Mouse (Mus musculus): ENCODE results near the gene Cry1. TPM values are rescaled to one million over a fixed set of nuclear protein-coding genes. Genes with fewer than 3 reads are reported as not detected.

Cry1 gene
- polyA plus RNA-seq, 1 experiment from 2014 or later, result 32.0 TPM

DNA sequence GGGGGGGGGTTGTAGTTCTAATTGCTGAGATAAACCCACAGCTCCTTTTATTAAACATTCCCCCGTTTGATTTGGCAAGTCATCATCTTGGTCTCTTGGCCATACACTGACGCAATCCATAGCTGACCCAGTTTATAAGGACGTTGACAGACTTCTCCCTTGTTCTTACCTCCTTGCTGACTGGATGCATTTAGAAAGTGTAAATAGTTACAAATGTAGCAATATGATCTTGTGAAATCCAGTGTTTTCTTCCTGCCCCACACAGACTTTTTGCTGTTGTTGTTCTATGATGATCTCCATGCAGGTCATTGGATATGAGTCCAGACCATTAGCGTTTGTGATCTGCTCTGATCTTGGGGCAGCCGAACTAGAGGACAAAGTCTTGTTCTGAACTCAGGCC, 5.1 kb upstream of the Cry1 start:
- no peak overlapping the region for H3K4me3 ChIP-seq
- H3K4me2 ChIP-seq, result no peak overlapping the region
- no peaks in the 10 kb centered on the region for H3K9me3 ChIP-seq
- no peaks in the 10 kb centered on the region for H3K36me3 ChIP-seq
- H3K9ac ChIP-seq, result no peak overlapping the region
- peaks cover 6% of the 10 kb centered on the region for H3K4me1 ChIP-seq (replicated peaks)
- H3K27me3 ChIP-seq, result no peaks in the 10 kb centered on the region
- ATAC-seq (ENCODE audit: low FRiP score), result no peak
- 89% methylated on average over 5 of the region's 5 CpGs for WGBS
- H3K27ac ChIP-seq, result no peak overlapping the region

DNA sequence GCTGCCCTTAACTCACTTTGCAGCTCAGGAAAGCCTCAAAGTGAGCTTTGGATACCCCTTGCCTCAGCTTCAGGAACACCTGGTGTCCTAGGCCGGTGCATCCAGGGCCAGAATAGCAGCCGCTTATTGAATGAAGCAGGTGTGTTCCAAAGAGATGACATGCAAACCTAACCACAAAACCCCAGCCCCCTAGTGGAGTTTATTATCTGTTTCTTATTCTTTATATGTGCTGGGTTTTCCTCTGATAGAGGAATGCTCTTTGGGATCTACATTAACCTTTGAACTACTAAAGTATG, 1.6 kb upstream of the Cry1 start:
- Histone ChIP-seq H3K27ac (no peak overlapping the region), H3K9me3 (no peaks in the 10 kb centered on the region), H3K4me1 (replicated peaks) (peaks cover 21% of the 10 kb centered on the region), H3K4me3 (no peak overlapping the region), H3K27me3 (no peaks in the 10 kb centered on the region), H3K9ac (no peak overlapping the region), H3K36me3 (no peaks in the 10 kb centered on the region), H3K4me2 (peak overlapping the region; percentile 98; the same call in 1 of the 2 replicates)
- 95% methylated on average over 2 of the region's 2 CpGs for WGBS
- no peak for ATAC-seq (ENCODE audit: low FRiP score)

DNA sequence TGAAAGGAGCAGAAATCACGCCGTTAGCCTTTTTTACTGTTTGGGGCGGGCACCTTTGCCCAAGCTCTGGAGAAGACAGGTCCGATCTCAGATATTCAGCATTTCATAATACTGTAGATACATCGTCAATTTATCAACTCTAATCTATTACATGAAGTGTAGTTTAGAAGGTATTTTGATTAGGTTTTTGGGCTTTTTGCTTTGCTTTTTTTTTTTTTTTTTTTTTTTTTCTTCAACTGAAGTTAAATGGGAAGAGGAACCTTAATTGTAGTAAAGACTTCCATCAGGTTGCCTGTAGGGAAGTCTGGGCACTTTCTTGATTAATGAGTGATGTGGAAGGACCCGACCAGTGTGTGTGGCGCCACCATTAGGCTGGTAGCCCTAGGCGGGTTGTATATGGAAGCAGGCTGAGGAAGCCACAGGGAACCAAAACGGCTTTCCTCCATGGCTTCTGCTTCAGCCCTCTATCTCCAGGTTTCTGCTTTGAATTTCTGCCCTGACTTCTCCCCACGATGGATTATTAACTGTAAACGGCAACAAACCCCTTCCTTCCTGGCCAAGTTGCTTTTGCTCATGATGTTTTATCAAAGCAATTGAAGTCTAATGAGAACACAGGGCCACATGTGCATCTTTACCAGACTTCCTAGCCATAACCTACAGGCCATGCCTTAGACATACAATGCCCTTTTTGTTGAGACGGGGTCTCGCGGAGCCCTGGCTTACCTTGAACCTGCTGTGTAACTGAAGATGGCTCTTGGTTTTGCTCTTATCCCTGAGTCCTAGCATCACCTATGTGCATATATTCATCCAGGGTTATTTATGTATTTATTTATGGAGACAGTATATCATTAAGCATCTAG, 1.0 kb upstream of the Cry1 start:
- no peaks in the 10 kb centered on the region for H3K9me3 ChIP-seq
- H3K27ac ChIP-seq, result peak overlapping the region; percentile 94
- 33% methylated on average over 14 of the region's 14 CpGs for WGBS
- H3K4me2 ChIP-seq, result peak overlapping the region; percentile 98
- peak overlapping the region; percentile 92 for H3K4me3 ChIP-seq
- H3K36me3 ChIP-seq, result no peaks in the 10 kb centered on the region
- ATAC-seq (ENCODE audit: low FRiP score), result no peak
- peak overlapping the region; percentile 90 for H3K9ac ChIP-seq
- H3K4me1 ChIP-seq (replicated peaks), result peaks cover 21% of the 10 kb centered on the region
- H3K27me3 ChIP-seq, result no peaks in the 10 kb centered on the region

DNA sequence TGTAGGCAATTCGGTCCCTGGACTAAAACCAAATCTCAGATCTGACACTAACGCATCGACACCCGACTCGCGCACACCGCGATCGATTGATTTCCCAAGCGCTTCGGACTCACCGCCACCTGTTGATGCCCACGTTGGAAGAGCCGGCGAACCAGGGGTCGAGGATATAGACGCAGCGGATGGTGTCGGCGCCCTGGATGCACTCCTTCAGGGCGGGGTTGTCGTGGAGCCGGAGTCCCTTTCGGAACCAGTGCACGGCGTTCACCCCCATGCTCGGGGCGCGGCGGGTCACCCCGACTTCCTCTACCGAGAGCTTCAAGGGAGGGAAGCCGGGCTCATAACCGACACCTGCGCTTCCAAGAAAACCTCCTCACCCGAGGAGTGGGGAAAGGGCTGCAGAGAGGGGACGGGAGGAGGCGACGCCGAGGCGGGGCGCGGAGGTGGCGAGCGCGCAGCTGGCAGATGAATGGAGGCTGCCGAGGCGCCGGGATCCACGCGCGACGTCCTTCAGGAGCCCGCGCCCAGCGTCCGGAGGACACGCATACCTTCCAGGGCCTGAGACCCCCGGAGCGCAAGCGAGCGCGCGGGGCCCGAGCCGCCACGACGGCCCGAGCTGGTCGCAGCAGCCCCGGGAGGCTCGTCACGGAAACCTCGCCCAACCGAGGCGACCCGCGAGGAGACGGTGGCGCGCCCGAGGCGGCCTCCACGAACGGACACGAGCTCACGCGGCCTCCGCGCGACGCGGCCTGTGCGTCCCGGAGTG, 482 bp downstream of the Cry1 start:
- H3K4me3 ChIP-seq, result peak overlapping the region; percentile 92
- no peaks in the 10 kb centered on the region for H3K36me3 ChIP-seq
- H3K4me2 ChIP-seq, result peak overlapping the region; percentile 98
- peak overlapping the region; percentile 94 for H3K27ac ChIP-seq
- under 1% methylated on average over 85 of the region's 95 CpGs for WGBS
- H3K9ac ChIP-seq, result peak overlapping the region; percentile 90
- H3K27me3 ChIP-seq, result no peaks in the 10 kb centered on the region
- peak; percentile 59 for ATAC-seq (ENCODE audit: low FRiP score)
- H3K9me3 ChIP-seq, result no peaks in the 10 kb centered on the region
- peaks cover 21% of the 10 kb centered on the region for H3K4me1 ChIP-seq (replicated peaks)

DNA sequence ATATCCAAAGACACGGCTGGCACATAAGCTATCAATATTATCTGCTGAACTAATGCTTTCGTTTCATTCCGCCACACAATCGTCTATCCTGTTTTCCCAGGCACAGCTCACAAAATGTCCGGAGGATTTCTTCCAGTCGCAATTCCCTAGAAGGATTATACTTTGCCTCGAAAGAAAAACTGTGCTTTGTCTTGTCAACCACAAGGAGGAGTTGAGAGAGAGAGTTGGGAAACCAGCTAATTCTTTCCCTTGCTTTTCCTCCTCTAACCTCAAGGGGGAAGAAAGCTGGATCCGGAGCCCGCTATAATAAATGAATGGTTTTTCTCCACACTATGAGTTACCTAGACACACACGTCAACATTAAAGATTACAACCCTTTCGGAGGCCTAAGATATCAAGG, 1.2 kb downstream of the Cry1 start:
- H3K27me3 ChIP-seq, result no peaks in the 10 kb centered on the region
- H3K4me2 ChIP-seq, result peak overlapping the region; percentile 98
- no peak for ATAC-seq (ENCODE audit: low FRiP score)
- peak overlapping the region; percentile 92 for H3K4me3 ChIP-seq
- H3K9me3 ChIP-seq, result no peaks in the 10 kb centered on the region
- 2% methylated on average over 11 of the region's 11 CpGs for WGBS
- peaks cover 21% of the 10 kb centered on the region for H3K4me1 ChIP-seq (replicated peaks)
- H3K36me3 ChIP-seq, result no peaks in the 10 kb centered on the region
- peak overlapping the region; percentile 90 for H3K9ac ChIP-seq
- H3K27ac ChIP-seq, result peak overlapping the region; percentile 44

DNA sequence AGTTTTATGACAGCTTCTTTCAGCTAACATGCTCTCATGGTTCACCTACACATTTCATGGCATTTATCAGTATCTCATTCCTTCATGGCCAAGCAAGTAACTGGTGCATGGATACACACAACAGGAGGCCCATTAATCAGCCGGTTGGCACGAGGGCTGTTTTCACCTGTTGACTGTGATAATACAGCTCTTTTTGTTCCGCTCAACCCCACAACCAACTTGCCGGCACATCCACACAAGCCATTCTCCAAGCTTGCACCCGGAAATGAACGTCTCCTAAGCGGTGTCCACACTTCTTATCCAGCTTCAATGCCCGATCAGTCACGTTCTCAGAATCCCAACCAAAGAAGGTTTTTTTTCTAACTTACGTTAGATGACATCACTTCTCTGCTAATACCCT, 2.1 kb downstream of the Cry1 start:
- no peak for ATAC-seq (ENCODE audit: low FRiP score)
- Histone ChIP-seq H3K4me2 (peak overlapping the region; percentile 98), H3K36me3 (no peaks in the 10 kb centered on the region), H3K4me3 (peak overlapping the region; percentile 92), H3K27me3 (no peaks in the 10 kb centered on the region), H3K9me3 (no peaks in the 10 kb centered on the region), H3K27ac (no peak overlapping the region), H3K9ac (peak overlapping the region; percentile 90; the same call in 1 of the 2 replicates), H3K4me1 (replicated peaks) (peaks cover 21% of the 10 kb centered on the region)
- WGBS, result 78% methylated on average over 10 of the region's 10 CpGs

DNA sequence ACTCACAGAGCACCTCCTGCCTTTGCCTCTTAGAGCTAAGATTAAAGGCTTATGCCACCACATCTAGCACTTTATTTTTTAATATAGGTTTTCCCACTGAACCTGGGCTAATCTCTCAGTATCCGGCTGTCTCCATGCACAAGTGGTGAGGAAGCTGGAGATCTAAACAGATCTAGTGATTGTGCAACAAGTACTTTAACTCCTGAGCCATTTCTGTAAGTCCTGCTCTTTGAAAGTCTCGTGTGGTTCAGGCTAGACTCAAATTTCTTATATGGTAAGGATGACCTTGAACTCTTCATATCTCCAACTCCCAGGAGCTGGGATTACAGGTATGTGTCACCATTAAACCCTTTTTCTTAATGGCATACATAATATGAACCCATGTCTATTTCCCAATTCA, 8.2 kb downstream of the Cry1 start:
- Histone ChIP-seq H3K27me3 (no peaks in the 10 kb centered on the region), H3K36me3 (no peaks in the 10 kb centered on the region), H3K9me3 (no peaks in the 10 kb centered on the region), H3K4me2 (no peak overlapping the region), H3K4me1 (replicated peaks) (no peaks in the 10 kb centered on the region), H3K4me3 (no peak overlapping the region), H3K27ac (no peak overlapping the region), H3K9ac (no peak overlapping the region)
- ATAC-seq (ENCODE audit: low FRiP score), result no peak
- WGBS, result 75% methylated on average over 2 of the region's 2 CpGs

DNA sequence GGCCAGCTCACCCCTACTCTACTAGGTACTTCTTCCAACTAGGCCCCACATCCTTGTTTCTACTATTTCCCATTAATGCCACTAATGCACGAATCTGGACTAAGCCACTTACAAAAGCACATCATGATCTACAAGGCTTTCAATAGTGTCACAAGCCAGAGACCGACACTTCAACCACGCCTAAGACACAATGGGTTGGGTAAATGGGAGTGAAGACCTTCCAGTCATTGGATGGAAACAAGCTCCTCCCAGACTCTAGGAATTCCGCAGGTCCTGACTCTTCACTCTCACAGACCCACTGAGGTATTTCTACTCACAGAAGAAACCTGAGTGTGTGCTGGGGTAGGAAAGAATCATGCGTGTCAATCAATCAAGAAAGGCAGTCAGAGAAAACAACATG, 19.6 kb downstream of the Cry1 start:
- WGBS, result 88% methylated on average over 5 of the region's 5 CpGs
- no peak for ATAC-seq (ENCODE audit: low FRiP score)
- H3K9ac ChIP-seq, result no peak overlapping the region

DNA sequence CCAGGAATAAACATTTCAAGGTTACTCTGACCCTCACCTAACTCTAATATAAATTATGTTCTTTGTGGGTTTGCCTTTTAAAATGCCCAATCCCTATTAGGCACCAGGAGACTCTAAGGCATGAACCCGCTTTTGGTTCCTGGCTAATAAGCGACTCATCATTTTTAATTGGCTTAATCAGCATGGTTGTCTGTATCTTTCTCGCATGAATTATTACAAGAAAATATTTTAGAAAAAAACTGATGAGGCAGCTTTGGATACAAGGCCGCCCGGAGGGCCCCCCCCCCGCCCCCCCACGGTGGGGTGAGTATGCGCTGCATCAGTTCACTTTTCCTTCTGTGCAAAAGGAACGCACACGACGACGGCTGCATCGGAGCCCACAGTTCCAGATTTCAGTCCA, 20.1 kb downstream of the Cry1 start:
- Histone ChIP-seq H3K27ac (no peak overlapping the region), H3K36me3 (no peaks in the 10 kb centered on the region), H3K9me3 (no peaks in the 10 kb centered on the region), H3K27me3 (no peaks in the 10 kb centered on the region), H3K4me1 (replicated peaks) (no peaks in the 10 kb centered on the region), H3K4me3 (no peak overlapping the region), H3K9ac (no peak overlapping the region), H3K4me2 (no peak overlapping the region)
- no peak for ATAC-seq (ENCODE audit: low FRiP score)
- 89% methylated on average over 13 of the region's 13 CpGs for WGBS

More for the DNA sequence above, 19.6 kb downstream of the Cry1 start:
- H3K36me3 ChIP-seq, result no peaks in the 10 kb centered on the region
- H3K27ac ChIP-seq, result no peak overlapping the region
- no peaks in the 10 kb centered on the region for H3K4me1 ChIP-seq (replicated peaks)
- no peak overlapping the region for H3K4me3 ChIP-seq
- no peak overlapping the region for H3K4me2 ChIP-seq
- no peaks in the 10 kb centered on the region for H3K27me3 ChIP-seq
- H3K9me3 ChIP-seq, result no peaks in the 10 kb centered on the region

DNA sequence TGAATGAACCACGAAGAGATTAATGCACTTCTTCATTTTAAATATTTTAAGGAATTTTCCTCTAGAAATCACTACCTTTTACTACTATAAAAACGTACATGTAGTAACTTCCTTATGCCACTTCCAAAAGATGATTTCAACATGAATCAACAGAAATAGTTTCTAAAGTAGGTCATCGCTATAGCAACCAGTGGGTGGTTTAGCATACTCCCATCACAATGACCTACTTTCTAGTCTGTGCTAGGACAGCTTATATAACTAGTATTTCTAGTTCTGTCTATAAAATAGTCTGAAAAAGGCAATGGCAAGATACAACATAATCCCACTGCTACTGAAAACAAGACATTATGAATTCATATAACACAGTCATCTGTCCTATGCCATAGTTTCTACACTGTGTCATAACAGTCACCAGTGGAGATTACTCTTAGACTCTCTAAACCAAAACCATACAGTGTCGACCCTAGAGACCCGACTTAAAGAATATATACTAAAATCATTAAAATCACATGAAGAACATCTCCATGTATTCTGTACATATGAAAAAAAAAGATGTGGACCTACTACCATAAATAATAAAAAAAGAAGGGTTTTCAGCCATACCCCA, 23.0 kb downstream of the Cry1 start:
- no peak for ATAC-seq (ENCODE audit: low FRiP score)
- Histone ChIP-seq H3K4me1 (replicated peaks) (no peaks in the 10 kb centered on the region), H3K9me3 (no peaks in the 10 kb centered on the region), H3K36me3 (no peaks in the 10 kb centered on the region), H3K27ac (no peak overlapping the region), H3K4me3 (no peak overlapping the region), H3K9ac (no peak overlapping the region), H3K4me2 (no peak overlapping the region), H3K27me3 (no peaks in the 10 kb centered on the region)
- WGBS, result 70% methylated on average over 5 of the region's 5 CpGs

DNA sequence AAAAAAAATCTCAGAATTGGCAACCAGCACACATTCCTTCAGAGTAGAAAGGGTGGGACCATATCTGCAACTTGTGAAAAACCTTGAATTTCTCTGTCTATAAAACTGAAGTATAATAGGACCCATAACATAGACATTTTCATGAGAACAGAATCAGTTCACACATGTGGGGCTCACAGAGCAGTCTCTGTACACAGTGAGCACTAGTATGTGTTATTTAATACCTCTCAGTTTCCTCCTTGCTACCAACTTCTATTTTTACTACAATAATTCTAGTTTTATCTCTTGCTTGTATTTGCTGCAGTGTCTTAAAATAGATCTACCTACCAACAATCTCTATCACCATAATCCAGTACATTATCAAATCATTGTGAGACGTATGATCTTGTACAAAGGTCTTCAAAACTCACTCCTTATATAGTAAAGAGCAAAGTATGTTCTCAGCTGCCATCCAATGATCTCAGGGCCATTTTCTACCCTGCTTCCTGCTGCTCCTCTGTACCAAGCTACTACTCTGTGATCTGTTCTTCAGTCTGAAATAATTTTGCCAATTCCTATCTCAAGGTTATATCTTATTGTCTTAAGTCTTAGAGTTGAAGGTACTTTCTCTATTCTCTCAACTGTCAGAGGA, 24.8 kb downstream of the Cry1 start:
- WGBS, result 96% methylated on average over 1 of the region's 1 CpGs
- Histone ChIP-seq H3K9ac (no peak overlapping the region), H3K27me3 (no peaks in the 10 kb centered on the region), H3K4me2 (no peak overlapping the region), H3K9me3 (no peaks in the 10 kb centered on the region), H3K4me3 (no peak overlapping the region), H3K4me1 (replicated peaks) (no peaks in the 10 kb centered on the region), H3K27ac (no peak overlapping the region), H3K36me3 (no peaks in the 10 kb centered on the region)
- ATAC-seq (ENCODE audit: low FRiP score), result no peak

DNA sequence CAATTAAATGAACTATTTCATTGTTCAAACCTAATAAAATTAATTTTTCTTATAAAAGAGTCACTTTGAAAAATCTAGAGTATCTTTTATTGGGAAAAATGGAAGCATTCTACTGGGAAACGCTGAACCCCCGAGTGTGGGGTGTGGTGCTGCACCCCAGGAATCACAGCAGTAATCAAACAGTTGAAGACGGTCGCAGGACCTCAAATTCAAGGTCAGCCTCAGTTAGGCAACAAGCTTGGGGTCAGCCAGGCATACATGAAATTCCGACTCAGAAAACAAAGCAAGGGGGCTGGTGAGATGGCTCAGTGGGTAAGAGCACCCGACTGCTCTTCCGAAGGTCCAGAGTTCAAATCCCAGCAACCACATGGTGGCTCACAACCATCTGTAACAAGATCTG, 27.4 kb downstream of the Cry1 start:
- Histone ChIP-seq H3K9me3 (no peaks in the 10 kb centered on the region), H3K36me3 (no peaks in the 10 kb centered on the region), H3K27ac (no peak overlapping the region), H3K4me3 (no peak overlapping the region), H3K4me2 (no peak overlapping the region), H3K27me3 (no peaks in the 10 kb centered on the region), H3K9ac (no peak overlapping the region), H3K4me1 (replicated peaks) (no peaks in the 10 kb centered on the region)
- no peak for ATAC-seq (ENCODE audit: low FRiP score)
- 92% methylated on average over 7 of the region's 7 CpGs for WGBS

Data from hindbrain, embryonic 13.5 days (tissue).